Mouse (Mus musculus) cortical plate, adult 2 months (tissue): ENCODE data around the gene Sema4d.

Experiments used
- CTCF ChIP-seq: fragments of 200-500 bp; IDR thresholded peaks from 2 replicates; pipeline ENCODE4 v1.5.1; 2011; ENCODE audit warnings: mild to moderate bottlenecking, control low read depth, low read length; ENCODE audit not compliant: insufficient read depth; ENCODE audit errors: extremely low read depth
- POLR2A ChIP-seq: fragments of 200-500 bp; IDR thresholded peaks from 2 replicates; pipeline ENCODE4 v1.6.1; 2011; ENCODE audit warnings: mild to moderate bottlenecking, low read length, control low read depth; ENCODE audit not compliant: insufficient read depth; ENCODE audit errors: extremely low read depth

DNA sequence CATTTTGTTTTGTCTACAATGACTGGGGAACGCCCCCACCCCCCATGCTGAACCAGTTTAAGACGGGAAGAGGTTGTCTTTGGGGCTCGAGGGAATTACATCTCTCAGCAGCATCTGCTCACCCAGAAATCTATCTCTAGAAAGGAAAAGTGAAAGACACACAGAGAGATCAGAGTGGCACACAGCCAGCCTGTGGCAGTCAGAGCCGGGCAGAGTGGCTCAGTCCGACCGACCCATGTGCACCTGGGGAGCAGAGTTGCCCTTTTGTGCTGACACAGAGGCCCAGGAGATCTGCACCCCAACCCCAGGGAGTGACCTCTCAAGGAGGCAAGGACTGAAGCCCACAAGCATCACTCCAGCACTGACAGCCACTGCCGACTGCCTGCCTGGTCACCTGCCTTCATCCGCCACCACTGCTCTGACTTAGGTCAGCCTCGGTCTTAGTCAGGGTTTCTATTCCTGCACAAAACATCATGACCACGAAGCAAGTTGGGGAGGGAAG lies 50.9 kb downstream of the Sema4d start:
- TF ChIP-seq CTCF (no peak), POLR2A (no peak)
